Mouse (Mus musculus): ENCODE measurements around the gene Zfp786. TPM values are rescaled to one million over a fixed set of nuclear protein-coding genes. Genes with fewer than 3 reads are reported as not detected.

Gene Zfp786
- 0.37 and 0.40 TPM in 2 replicates for polyA plus RNA-seq (2015; fragmentation: Nextera tagmentation; extraction: Ambion mirVana)

- Histone ChIP-seq H3K27ac (ENCODE audit: low read length) (peak within 1 kb of the TSS; percentile 50), H3K9me3 (replicated peaks; ENCODE audit: control insufficient read depth, low read length) (no peaks in the 10 kb centered on the region), H3K4me3 (ENCODE audit: low read depth, low read length) (peak within 1 kb of the TSS; percentile 86), H3K4me2 (ENCODE audit: low read depth, low read length) (peak within 1 kb of the TSS; percentile 89), H3K27me3 (ENCODE audit: control insufficient read depth, insufficient read depth, low read depth, low read length) (no peaks in the 10 kb centered on the region), H3K36me3 (ENCODE audit: control insufficient read depth, insufficient read depth) (no peaks in the 10 kb centered on the region), H3K9ac (ENCODE audit: low read depth, low read length) (peak within 1 kb of the TSS; percentile 82), H3K4me1 (ENCODE audit: control insufficient read depth, low read depth, low read length) (peaks cover 10% of the 10 kb centered on the region)
- ATAC-seq (ENCODE audit: low read depth), result peak; percentile 88
- 2% methylated on average over 63 of the region's 64 CpGs for WGBS (ENCODE audit: insufficient replicate concordance)
Observed at GRCm38 (mm10) chr6:47830104-47831078, at the start of gene Zfp786. Gene Zfp786 (minus strand): TSS chr6:47830867.

- 0 out of 2 replicates have a peak, but pooled peaks cover 7% of the 10 kb centered on the region for H3K36me3 ChIP-seq (ENCODE audit: control insufficient read depth, insufficient read depth)
- H3K4me1 ChIP-seq (ENCODE audit: control insufficient read depth, low read depth, low read length), result peaks cover 13% of the 10 kb centered on the region
- no peaks in the 10 kb centered on the region for H3K9me3 ChIP-seq (replicated peaks; ENCODE audit: control insufficient read depth, low read length)
- H3K9ac ChIP-seq (ENCODE audit: low read depth, low read length), result no peak overlapping the region
- H3K27ac ChIP-seq (ENCODE audit: low read length), result no peak overlapping the region
- 85% methylated on average over 10 of the region's 10 CpGs for WGBS (ENCODE audit: insufficient replicate concordance)
- H3K4me2 ChIP-seq (ENCODE audit: low read depth, low read length), result no peak overlapping the region
- H3K4me3 ChIP-seq (ENCODE audit: low read depth, low read length), result no peak overlapping the region
- no peak for ATAC-seq (ENCODE audit: low read depth)
- no peaks in the 10 kb centered on the region for H3K27me3 ChIP-seq (ENCODE audit: control insufficient read depth, insufficient read depth, low read depth, low read length)
Observed at GRCm38 (mm10) chr6:47880166-47880565, 49.5 kb upstream of the Zfp786 start.

GRCm38 (mm10) chr6:47879049-47879716 lies 48.5 kb upstream of the Zfp786 start:
- 51% methylated on average over 4 of the region's 4 CpGs for WGBS (ENCODE audit: insufficient replicate concordance)
- Histone ChIP-seq H3K27ac (ENCODE audit: low read length) (no peak overlapping the region), H3K4me1 (ENCODE audit: control insufficient read depth, low read depth, low read length) (peaks cover 13% of the 10 kb centered on the region), H3K4me2 (ENCODE audit: low read depth, low read length) (peak overlapping the region; percentile 76; the same call in 1 of the 2 replicates), H3K9ac (ENCODE audit: low read depth, low read length) (no peak overlapping the region; the same call in 1 of the 2 replicates), H3K27me3 (ENCODE audit: control insufficient read depth, insufficient read depth, low read depth, low read length) (no peaks in the 10 kb centered on the region), H3K36me3 (ENCODE audit: control insufficient read depth, insufficient read depth) (0 out of 2 replicates have a peak, but pooled peaks cover 7% of the 10 kb centered on the region), H3K4me3 (ENCODE audit: low read depth, low read length) (no peak overlapping the region), H3K9me3 (replicated peaks; ENCODE audit: control insufficient read depth, low read length) (no peaks in the 10 kb centered on the region)
- ATAC-seq (ENCODE audit: low read depth), result no peak

GRCm38 (mm10) chr6:47878593-47878992 lies 47.9 kb upstream of the Zfp786 start:
- Histone ChIP-seq H3K4me1 (ENCODE audit: control insufficient read depth, low read depth, low read length) (peaks cover 13% of the 10 kb centered on the region), H3K9ac (ENCODE audit: low read depth, low read length) (peak overlapping the region; percentile 76), H3K27ac (ENCODE audit: low read length) (peak overlapping the region; percentile 16; the same call in 1 of the 2 replicates), H3K4me3 (ENCODE audit: low read depth, low read length) (peak overlapping the region; percentile 83), H3K36me3 (ENCODE audit: control insufficient read depth, insufficient read depth) (0 out of 2 replicates have a peak, but pooled peaks cover 5% of the 10 kb centered on the region), H3K4me2 (ENCODE audit: low read depth, low read length) (peak overlapping the region; percentile 76), H3K27me3 (ENCODE audit: control insufficient read depth, insufficient read depth, low read depth, low read length) (no peaks in the 10 kb centered on the region), H3K9me3 (replicated peaks; ENCODE audit: control insufficient read depth, low read length) (no peaks in the 10 kb centered on the region)
- no peak for ATAC-seq (ENCODE audit: low read depth)
- WGBS (ENCODE audit: insufficient replicate concordance), result 44% methylated on average over 3 of the region's 3 CpGs

GRCm38 (mm10) chr6:47878133-47878514 lies 47.5 kb upstream of the Zfp786 start:
- no peaks in the 10 kb centered on the region for H3K9me3 ChIP-seq (replicated peaks; ENCODE audit: control insufficient read depth, low read length)
- H3K4me3 ChIP-seq (ENCODE audit: low read depth, low read length), result peak overlapping the region; percentile 83
- peaks cover 13% of the 10 kb centered on the region for H3K4me1 ChIP-seq (ENCODE audit: control insufficient read depth, low read depth, low read length)
- H3K36me3 ChIP-seq (ENCODE audit: control insufficient read depth, insufficient read depth), result 0 out of 2 replicates have a peak, but pooled peaks cover 5% of the 10 kb centered on the region
- H3K4me2 ChIP-seq (ENCODE audit: low read depth, low read length), result peak overlapping the region; percentile 76
- no peaks in the 10 kb centered on the region for H3K27me3 ChIP-seq (ENCODE audit: control insufficient read depth, insufficient read depth, low read depth, low read length)
- ATAC-seq (ENCODE audit: low read depth), result no peak
- peak overlapping the region; percentile 88 for H3K27ac ChIP-seq (ENCODE audit: low read length)
- H3K9ac ChIP-seq (ENCODE audit: low read depth, low read length), result peak overlapping the region; percentile 76
- WGBS (ENCODE audit: insufficient replicate concordance), result 1% methylated on average over 11 of the region's 11 CpGs

GRCm38 (mm10) chr6:47877461-47878132 lies 46.9 kb upstream of the Zfp786 start:
- peak overlapping the region; percentile 76 for H3K4me2 ChIP-seq (ENCODE audit: low read depth, low read length)
- no peaks in the 10 kb centered on the region for H3K9me3 ChIP-seq (replicated peaks; ENCODE audit: control insufficient read depth, low read length)
- H3K4me3 ChIP-seq (ENCODE audit: low read depth, low read length), result peak overlapping the region; percentile 83
- peaks cover 13% of the 10 kb centered on the region for H3K4me1 ChIP-seq (ENCODE audit: control insufficient read depth, low read depth, low read length)
- under 1% methylated on average over 62 of the region's 71 CpGs for WGBS (ENCODE audit: insufficient replicate concordance)
- H3K9ac ChIP-seq (ENCODE audit: low read depth, low read length), result peak overlapping the region; percentile 76
- peak overlapping the region; percentile 88 for H3K27ac ChIP-seq (ENCODE audit: low read length)
- ATAC-seq (ENCODE audit: low read depth), result peak; percentile 91
- 0 out of 2 replicates have a peak, but pooled peaks cover 5% of the 10 kb centered on the region for H3K36me3 ChIP-seq (ENCODE audit: control insufficient read depth, insufficient read depth)
- H3K27me3 ChIP-seq (ENCODE audit: control insufficient read depth, insufficient read depth, low read depth, low read length), result no peaks in the 10 kb centered on the region

- Histone ChIP-seq H3K27ac (ENCODE audit: low read length) (peak within 1 kb of the TSS; percentile 88), H3K9me3 (replicated peaks; ENCODE audit: control insufficient read depth, low read length) (no peaks in the 10 kb centered on the region), H3K27me3 (ENCODE audit: control insufficient read depth, insufficient read depth, low read depth, low read length) (no peaks in the 10 kb centered on the region), H3K4me2 (ENCODE audit: low read depth, low read length) (peak within 1 kb of the TSS; percentile 76), H3K4me1 (ENCODE audit: control insufficient read depth, low read depth, low read length) (peaks cover 13% of the 10 kb centered on the region), H3K36me3 (ENCODE audit: control insufficient read depth, insufficient read depth) (0 out of 2 replicates have a peak, but pooled peaks cover 5% of the 10 kb centered on the region), H3K4me3 (ENCODE audit: low read depth, low read length) (peak within 1 kb of the TSS; percentile 83), H3K9ac (ENCODE audit: low read depth, low read length) (peak within 1 kb of the TSS; percentile 76)
- WGBS (ENCODE audit: insufficient replicate concordance), result 4% methylated on average over 9 of the region's 9 CpGs
- ATAC-seq (ENCODE audit: low read depth), result no peak
Observed at GRCm38 (mm10) chr6:47877058-47877457, 46.4 kb upstream of the Zfp786 start, which contains the start of gene Zfp282. Gene Zfp282 (plus strand): TSS chr6:47877204.

GRCm38 (mm10) chr6:47872266-47872665 lies 41.6 kb upstream of the Zfp786 start:
- Histone ChIP-seq H3K4me1 (ENCODE audit: control insufficient read depth, low read depth, low read length) (no peaks in the 10 kb centered on the region; the same call in 1 of the 2 replicates), H3K36me3 (ENCODE audit: control insufficient read depth, insufficient read depth) (no peaks in the 10 kb centered on the region; the same call in 1 of the 2 replicates), H3K4me3 (ENCODE audit: low read depth, low read length) (no peak overlapping the region), H3K27me3 (ENCODE audit: control insufficient read depth, insufficient read depth, low read depth, low read length) (no peaks in the 10 kb centered on the region), H3K9me3 (replicated peaks; ENCODE audit: control insufficient read depth, low read length) (no peaks in the 10 kb centered on the region), H3K9ac (ENCODE audit: low read depth, low read length) (no peak overlapping the region), H3K27ac (ENCODE audit: low read length) (no peak overlapping the region), H3K4me2 (ENCODE audit: low read depth, low read length) (no peak overlapping the region)
- no peak for ATAC-seq (ENCODE audit: low read depth)
- WGBS (ENCODE audit: insufficient replicate concordance), result 67% methylated on average over 5 of the region's 5 CpGs

Data from liver, embryonic 16.5 days (tissue).